Mouse (Mus musculus): ENCODE measurements at regions not wholly inside any gene's neighbourhood (a gene's known extent, or its start where the extent isn't known, plus 50 kb on each side); places are given as distances from the start of the nearest gene placed in this dataset.
"Not testable (repeated sequence)": the region's sequence is repeated elsewhere in the genome, so short reads cannot be mapped to it uniquely, and the experiment has no call there.

GRCm38 (mm10) chr6:84325384-84326114, 268.2 kb downstream of the Cyp26b1 start:
- intact Hi-C loops (cut with DNase I): no loop called here

GRCm38 (mm10) chr6:84324185-84324584, 269.5 kb downstream of the Cyp26b1 start:
- intact Hi-C loops (cut with DNase I): loop anchor here (5.0 kb wide), 2 partner anchors 83 to 268 kb away; partner anchors contain the start of gene Cyp26b1

- intact Hi-C loops (cut with DNase I): loop anchor here (5.0 kb wide), 2 partner anchors 85 to 270 kb away; partner anchors contain the start of gene Cyp26b1
Measured at GRCm38 (mm10) chr6:84322528-84322927, 271.2 kb downstream of the Cyp26b1 start.

- intact Hi-C loops (cut with DNase I): loop anchor here (5.0 kb wide), 2 partner anchors 87 to 272 kb away; partner anchors contain the start of gene Cyp26b1
Measured at GRCm38 (mm10) chr6:84320586-84320985, 273.1 kb downstream of the Cyp26b1 start.

GRCm38 (mm10) chr6:84318774-84319173, 274.9 kb downstream of the Cyp26b1 start:
- intact Hi-C loops (cut with DNase I): loop anchor here (5.0 kb wide), 1 partner anchor 171 kb away; no protein-coding TSS in a partner anchor

- intact Hi-C loops (cut with DNase I): loop anchor here (2.0 to 5.0 kb wide), 3 partner anchors 56 to 220 kb away; no protein-coding TSS in a partner anchor
Measured at GRCm38 (mm10) chr6:84317026-84317425, 276.7 kb downstream of the Cyp26b1 start.

GRCm38 (mm10) chr6:84315175-84315912, 278.4 kb downstream of the Cyp26b1 start:
- intact Hi-C loops (cut with DNase I): loop anchor here (5.0 kb wide), 1 partner anchor 168 kb away; no protein-coding TSS in a partner anchor

- intact Hi-C loops (cut with DNase I): loop anchor here (5.0 kb wide), 1 partner anchor 41 kb away; no protein-coding TSS in a partner anchor
Measured at GRCm38 (mm10) chr6:84313797-84314196, 279.9 kb downstream of the Cyp26b1 start.

GRCm38 (mm10) chr6:84310635-84311241, 283.0 kb downstream of the Cyp26b1 start:
- intact Hi-C loops (cut with DNase I): loop anchor here (5.0 kb wide), 1 partner anchor 38 kb away; no protein-coding TSS in a partner anchor

- intact Hi-C loops (cut with DNase I): no loop called here
Measured at GRCm38 (mm10) chr6:84307556-84307955, 286.2 kb downstream of the Cyp26b1 start.

GRCm38 (mm10) chr6:84306585-84306984, 287.1 kb downstream of the Cyp26b1 start:
- intact Hi-C loops (cut with DNase I): no loop called here

- intact Hi-C loops (cut with DNase I): no loop called here
Measured at GRCm38 (mm10) chr6:84305093-84305492, 288.6 kb downstream of the Cyp26b1 start.

- intact Hi-C loops (cut with DNase I): not testable (repeated sequence)
Measured at GRCm38 (mm10) chr6:84302916-84303315, 290.8 kb downstream of the Cyp26b1 start.

- intact Hi-C loops (cut with DNase I): no loop called here
Measured at GRCm38 (mm10) chr6:84299936-84300335, 291.5 kb downstream of the Dysf start.

- intact Hi-C loops (cut with DNase I): no loop called here
Measured at GRCm38 (mm10) chr6:84299146-84299545, 290.8 kb downstream of the Dysf start.

GRCm38 (mm10) chr6:84273907-84274306, 265.5 kb downstream of the Dysf start:
- intact Hi-C loops (cut with DNase I): loop anchor here (5.0 kb wide), 1 partner anchor 38 kb away; no protein-coding TSS in a partner anchor

- intact Hi-C loops (cut with DNase I): loop anchor here (5.0 kb wide), 1 partner anchor 40 kb away; no protein-coding TSS in a partner anchor
Measured at GRCm38 (mm10) chr6:84272520-84273311, 264.3 kb downstream of the Dysf start.

GRCm38 (mm10) chr6:84271966-84272365, 263.6 kb downstream of the Dysf start:
- intact Hi-C loops (cut with DNase I): loop anchor here (5.0 kb wide), 1 partner anchor 40 kb away; no protein-coding TSS in a partner anchor

GRCm38 (mm10) chr6:84271441-84271840, 263.1 kb downstream of the Dysf start:
- intact Hi-C loops (cut with DNase I): loop anchor here (5.0 kb wide), 1 partner anchor 41 kb away; no protein-coding TSS in a partner anchor

GRCm38 (mm10) chr6:84270518-84271165, 262.3 kb downstream of the Dysf start:
- intact Hi-C loops (cut with DNase I): loop anchor here (5.0 kb wide), 1 partner anchor 42 kb away; no protein-coding TSS in a partner anchor
